Mouse (Mus musculus): ENCODE measurements around the gene Tra2a. TPM values are rescaled to one million over a fixed set of nuclear protein-coding genes. Genes with fewer than 3 reads are reported as not detected.
"Not testable (repeated sequence)": the region's sequence is repeated elsewhere in the genome, so short reads cannot be mapped to it uniquely, and the experiment has no call there.

Tra2a gene
- polyA plus RNA-seq, 1 experiment from 2014 or later: 138 TPM

GRCm38 (mm10) chr6:49265207-49265606 is 1.4 kb upstream of the Tra2a start:
- not testable (repeated sequence) for ATAC-seq (ENCODE audit: insufficient number of reproducible peaks, insufficient read depth, low FRiP score, low TSS enrichment); H3K4me2 ChIP-seq (replicated peaks); H3K9me3 ChIP-seq; H3K9ac ChIP-seq; H3K27ac ChIP-seq; H3K36me3 ChIP-seq; H3K4me3 ChIP-seq; H3K27me3 ChIP-seq
- WGBS: 97% methylated on average over 1 of the region's 1 CpGs
- peaks cover 14% of the 10 kb centered on the region for H3K4me1 ChIP-seq

- ATAC-seq (ENCODE audit: insufficient number of reproducible peaks, insufficient read depth, low FRiP score, low TSS enrichment); H3K4me2 ChIP-seq (replicated peaks); H3K27ac ChIP-seq; H3K4me3 ChIP-seq; H3K9ac ChIP-seq; H3K27me3 ChIP-seq; H3K36me3 ChIP-seq; H3K9me3 ChIP-seq: not testable (repeated sequence)
- 89% methylated on average over 7 of the region's 7 CpGs for WGBS
- peaks cover 19% of the 10 kb centered on the region for H3K4me1 ChIP-seq
Measured at GRCm38 (mm10) chr6:49264446-49264845, 613 bp upstream of the Tra2a start.

- peak overlapping the region; percentile 85 for H3K4me3 ChIP-seq
- peak overlapping the region; percentile 98 for H3K27ac ChIP-seq
- peaks cover 19% of the 10 kb centered on the region for H3K4me1 ChIP-seq
- peak overlapping the region; percentile 62 for H3K4me2 ChIP-seq (replicated peaks)
- H3K9me3 ChIP-seq: no peaks in the 10 kb centered on the region
- WGBS: under 1% methylated on average over 71 of the region's 71 CpGs
- peak overlapping the region; percentile 98 for H3K9ac ChIP-seq
- ATAC-seq (ENCODE audit: insufficient number of reproducible peaks, insufficient read depth, low FRiP score, low TSS enrichment): peak; percentile 58
- no peaks in the 10 kb centered on the region for H3K36me3 ChIP-seq
- H3K27me3 ChIP-seq: no peaks in the 10 kb centered on the region
Measured at GRCm38 (mm10) chr6:49263081-49263846, 569 bp downstream of the Tra2a start.

DNA sequence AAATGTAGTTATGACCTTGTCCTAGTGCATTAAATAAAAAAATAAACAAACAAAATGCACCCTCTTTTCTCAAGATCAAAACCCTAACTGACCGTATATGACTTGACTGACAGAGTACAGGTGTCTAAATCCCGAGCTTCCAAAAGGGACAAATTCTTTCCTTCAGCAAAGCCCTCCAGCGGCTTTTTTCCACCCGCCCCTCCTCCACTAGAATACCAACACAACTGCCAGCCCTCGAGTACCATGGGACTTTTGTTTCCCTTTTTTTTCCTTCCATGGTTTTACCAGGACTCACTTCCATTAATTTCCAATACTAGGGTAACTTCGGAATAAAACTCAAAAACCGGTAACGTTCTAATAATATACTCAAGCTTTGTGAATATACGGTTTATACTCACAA is 1.4 kb downstream of the Tra2a start:
- Histone ChIP-seq H3K9ac (peak overlapping the region; percentile 98), H3K4me1 (peaks cover 19% of the 10 kb centered on the region), H3K27ac (no peak overlapping the region), H3K4me2 (replicated peaks) (peak overlapping the region; percentile 62), H3K36me3 (no peaks in the 10 kb centered on the region), H3K4me3 (peak overlapping the region; percentile 85), H3K9me3 (no peaks in the 10 kb centered on the region), H3K27me3 (no peaks in the 10 kb centered on the region)
- WGBS: 2% methylated on average over 9 of the region's 9 CpGs
- ATAC-seq (ENCODE audit: insufficient number of reproducible peaks, insufficient read depth, low FRiP score, low TSS enrichment): no peak

DNA sequence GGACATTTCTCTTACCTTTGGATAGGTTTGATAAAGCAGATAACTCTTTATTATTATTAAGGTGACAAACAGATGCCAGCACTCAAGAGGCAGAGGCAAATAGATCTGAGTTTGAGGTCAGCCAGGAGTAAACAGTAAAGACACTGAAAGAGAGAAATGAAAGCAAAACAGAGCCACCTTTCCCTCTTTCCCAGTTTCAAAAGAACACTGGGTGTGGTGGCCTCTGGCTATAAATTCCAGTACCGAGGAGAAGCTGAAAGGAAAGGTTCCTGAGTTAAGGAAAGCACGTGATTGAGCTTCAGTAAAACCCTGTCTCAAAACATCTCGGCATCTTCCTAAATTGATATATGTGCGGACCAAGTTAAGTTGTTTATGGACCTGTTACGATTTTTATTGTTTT is 4.1 kb downstream of the Tra2a start:
- Histone ChIP-seq H3K4me3 (no peak overlapping the region), H3K27ac (no peak overlapping the region), H3K36me3 (no peaks in the 10 kb centered on the region), H3K4me2 (replicated peaks) (no peak overlapping the region), H3K9ac (no peak overlapping the region), H3K9me3 (no peaks in the 10 kb centered on the region), H3K27me3 (no peaks in the 10 kb centered on the region), H3K4me1 (peaks cover 19% of the 10 kb centered on the region)
- 47% methylated on average over 5 of the region's 5 CpGs for WGBS
- no peak for ATAC-seq (ENCODE audit: insufficient number of reproducible peaks, insufficient read depth, low FRiP score, low TSS enrichment)

DNA sequence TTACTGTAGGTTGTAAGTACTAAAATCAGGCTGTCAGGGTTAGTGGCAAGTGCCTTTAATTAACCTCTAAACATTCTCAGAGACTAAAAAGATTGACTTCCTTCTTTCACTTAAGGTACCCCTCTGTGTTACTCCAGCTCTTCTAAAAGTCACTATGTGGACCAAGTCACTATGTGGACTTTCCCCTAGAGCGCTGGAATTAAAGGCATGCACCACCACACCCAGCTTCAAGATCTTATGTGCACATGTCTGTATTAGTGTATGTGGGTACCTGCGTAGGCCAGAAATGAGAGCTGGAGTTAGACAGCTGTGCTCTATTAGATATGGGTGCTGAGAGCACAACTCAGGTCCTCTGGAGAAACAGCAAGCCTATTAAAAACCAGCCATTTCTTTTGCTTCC is 6.0 kb downstream of the Tra2a start:
- H3K4me1 ChIP-seq: peaks cover 19% of the 10 kb centered on the region
- no peak overlapping the region for H3K9ac ChIP-seq
- no peaks in the 10 kb centered on the region for H3K27me3 ChIP-seq
- H3K36me3 ChIP-seq: no peaks in the 10 kb centered on the region
- WGBS: 88% methylated on average over 2 of the region's 2 CpGs
- no peak overlapping the region for H3K27ac ChIP-seq
- H3K4me3 ChIP-seq: no peak overlapping the region
- H3K4me2 ChIP-seq (replicated peaks): no peak overlapping the region
- H3K9me3 ChIP-seq: no peaks in the 10 kb centered on the region
- ATAC-seq (ENCODE audit: insufficient number of reproducible peaks, insufficient read depth, low FRiP score, low TSS enrichment): no peak

- Histone ChIP-seq H3K9me3 (no peaks in the 10 kb centered on the region), H3K27me3 (no peaks in the 10 kb centered on the region), H3K36me3 (peaks cover 40% of the 10 kb centered on the region), H3K4me2 (replicated peaks) (no peak overlapping the region), H3K9ac (no peak overlapping the region), H3K27ac (no peak overlapping the region), H3K4me3 (no peak overlapping the region), H3K4me1 (no peaks in the 10 kb centered on the region)
- WGBS: 98% methylated on average over 8 of the region's 8 CpGs
- no peak for ATAC-seq (ENCODE audit: insufficient number of reproducible peaks, insufficient read depth, low FRiP score, low TSS enrichment)
Measured at GRCm38 (mm10) chr6:49252207-49252606, 11.6 kb downstream of the Tra2a start.

- Histone ChIP-seq H3K27me3 (no peaks in the 10 kb centered on the region), H3K9me3 (no peaks in the 10 kb centered on the region), H3K9ac (no peak overlapping the region), H3K27ac (no peak overlapping the region), H3K4me1 (no peaks in the 10 kb centered on the region), H3K4me2 (replicated peaks) (no peak overlapping the region), H3K36me3 (peaks cover 46% of the 10 kb centered on the region), H3K4me3 (no peak overlapping the region)
- 95% methylated on average over 2 of the region's 2 CpGs for WGBS
- ATAC-seq (ENCODE audit: insufficient number of reproducible peaks, insufficient read depth, low FRiP score, low TSS enrichment): no peak
Measured at GRCm38 (mm10) chr6:49251199-49251598, 12.6 kb downstream of the Tra2a start.

GRCm38 (mm10) chr6:49247246-49247645 is 16.6 kb downstream of the Tra2a start:
- peaks cover 73% of the 10 kb centered on the region for H3K36me3 ChIP-seq
- no peak overlapping the region for H3K27ac ChIP-seq
- H3K4me3 ChIP-seq: no peak overlapping the region
- no peaks in the 10 kb centered on the region for H3K9me3 ChIP-seq
- no peak overlapping the region for H3K4me2 ChIP-seq (replicated peaks)
- no peaks in the 10 kb centered on the region for H3K4me1 ChIP-seq
- 54% methylated on average over 2 of the region's 2 CpGs for WGBS
- no peaks in the 10 kb centered on the region for H3K27me3 ChIP-seq
- no peak for ATAC-seq (ENCODE audit: insufficient number of reproducible peaks, insufficient read depth, low FRiP score, low TSS enrichment)
- no peak overlapping the region for H3K9ac ChIP-seq

GRCm38 (mm10) chr6:49242331-49242730 is 21.5 kb downstream of the Tra2a start:
- Histone ChIP-seq H3K9me3 (no peaks in the 10 kb centered on the region), H3K4me1 (no peaks in the 10 kb centered on the region), H3K4me3 (no peak overlapping the region), H3K27ac (no peak overlapping the region), H3K36me3 (peaks cover 43% of the 10 kb centered on the region), H3K27me3 (no peaks in the 10 kb centered on the region), H3K4me2 (replicated peaks) (no peak overlapping the region), H3K9ac (no peak overlapping the region)
- ATAC-seq (ENCODE audit: insufficient number of reproducible peaks, insufficient read depth, low FRiP score, low TSS enrichment): no peak
- 84% methylated on average over 1 of the region's 1 CpGs for WGBS

GRCm38 (mm10) chr6:49241562-49241961 is 22.3 kb downstream of the Tra2a start:
- H3K9me3 ChIP-seq: no peaks in the 10 kb centered on the region
- H3K36me3 ChIP-seq: peaks cover 41% of the 10 kb centered on the region
- ATAC-seq (ENCODE audit: insufficient number of reproducible peaks, insufficient read depth, low FRiP score, low TSS enrichment): no peak
- no peaks in the 10 kb centered on the region for H3K27me3 ChIP-seq
- 100% methylated on average over 1 of the region's 1 CpGs for WGBS
- H3K4me2 ChIP-seq (replicated peaks): no peak overlapping the region
- no peak overlapping the region for H3K4me3 ChIP-seq
- H3K4me1 ChIP-seq: no peaks in the 10 kb centered on the region
- H3K27ac ChIP-seq: no peak overlapping the region
- no peak overlapping the region for H3K9ac ChIP-seq

DNA sequence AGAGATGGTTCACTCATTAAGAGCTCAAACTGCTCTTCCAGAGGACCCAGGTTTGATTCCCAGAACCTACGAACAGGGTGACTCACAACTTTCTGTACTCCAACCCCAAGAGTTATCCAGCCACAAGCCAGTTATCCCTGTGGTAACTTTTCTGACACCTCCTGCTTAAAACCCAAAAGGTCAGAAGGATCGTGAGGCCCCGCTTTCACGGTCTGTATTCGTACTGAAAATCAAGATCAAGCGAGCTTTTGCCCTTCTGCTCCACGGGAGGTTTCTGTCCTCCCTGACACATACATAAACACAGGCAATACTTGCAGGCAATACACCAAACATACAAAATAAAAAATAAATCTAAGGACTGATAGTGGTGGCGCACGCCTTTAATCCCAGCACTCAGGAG is 27.5 kb downstream of the Tra2a start:
- Histone ChIP-seq H3K4me1 (no peaks in the 10 kb centered on the region), H3K4me2 (replicated peaks) (no peak overlapping the region), H3K9ac (no peak overlapping the region), H3K9me3 (no peaks in the 10 kb centered on the region), H3K36me3 (no peaks in the 10 kb centered on the region), H3K27ac (no peak overlapping the region), H3K27me3 (no peaks in the 10 kb centered on the region), H3K4me3 (no peak overlapping the region)
- 61% methylated on average over 9 of the region's 9 CpGs for WGBS
- peak; percentile 99 for ATAC-seq (ENCODE audit: insufficient number of reproducible peaks, insufficient read depth, low FRiP score, low TSS enrichment)
